Comparison of ENCODE assay signal across 7 mouse cellular contexts in the genomic region with DNA sequence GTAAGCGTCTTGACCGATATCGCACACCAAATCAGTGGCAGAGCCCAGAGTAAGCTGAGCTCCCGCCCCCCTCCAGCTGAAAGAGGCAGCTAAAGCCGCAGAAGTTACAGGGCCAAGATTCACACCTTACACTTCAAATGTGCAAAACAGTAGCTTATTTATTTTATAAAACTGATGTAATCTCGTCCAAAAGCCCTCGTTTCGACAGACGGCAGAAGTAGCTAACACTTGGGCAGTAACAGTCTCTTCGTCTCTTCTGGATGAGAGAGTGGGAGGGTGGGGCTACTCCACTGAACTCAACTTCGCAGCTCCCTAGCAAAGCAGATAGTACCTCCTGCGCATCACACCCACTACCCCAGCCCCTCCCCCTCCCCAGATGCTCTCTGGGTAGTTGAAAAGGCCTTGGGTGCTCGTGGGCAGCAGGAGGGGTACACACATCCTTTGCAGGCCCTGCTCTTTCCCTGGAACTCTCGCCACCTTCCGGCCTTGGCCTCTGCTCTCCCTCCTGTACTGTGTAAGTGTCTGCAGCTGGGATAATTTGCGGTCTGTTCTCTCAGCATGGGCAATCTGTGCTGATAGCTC.
DNase-seq lines count a peak whose midpoint lies in the region; ATAC-seq and TF ChIP-seq lines count a peak whose summit lies in the region.

No protein-coding gene starts in this region.

- intact Hi-C loops in left cerebral cortex, postnatal 25 days (cut with DNase I) = loop anchor here (5.0 kb wide), 1 partner anchor 165 kb away; no protein-coding TSS in a partner anchor

- H3K9me3 ChIP-seq in lung, embryonic 14.5 days (ENCODE audit: low read depth, low read length) = no peaks in the 10 kb centered on the region
- no peaks in the 10 kb centered on the region for H3K9me3 ChIP-seq in embryonic facial prominence, embryonic 11.5 days (replicated peaks; ENCODE audit: control insufficient read depth, low read length)
- H3K9me3 ChIP-seq in limb, embryonic 12.5 days = no peaks in the 10 kb centered on the region
- H3K9me3 ChIP-seq in stomach, embryonic 16.5 days (replicated peaks; ENCODE audit: control insufficient read depth, low read length) = no peaks in the 10 kb centered on the region

- H3K4me3 ChIP-seq in lung, embryonic 14.5 days (ENCODE audit: low read depth, low read length) = no peak overlapping the region
- H3K4me3 ChIP-seq in lung, adult 2 months (replicated peaks; ENCODE audit: extremely low read depth, low read depth, low read length) = no peak overlapping the region
- H3K4me3 ChIP-seq in embryonic facial prominence, embryonic 11.5 days (ENCODE audit: low read depth, low read length) = no peak overlapping the region
- no peak overlapping the region for H3K4me3 ChIP-seq in limb, embryonic 12.5 days (replicated peaks)
- H3K4me3 ChIP-seq in stomach, embryonic 16.5 days (replicated peaks; ENCODE audit: low read length) = no peak overlapping the region

- WGBS in lung, embryonic 14.5 days = 12% methylated on average over 16 of the region's 16 CpGs
- 55% methylated on average over 16 of the region's 16 CpGs for WGBS in lung, adult 2 months
- 9% methylated on average over 16 of the region's 16 CpGs for WGBS in embryonic facial prominence, embryonic 11.5 days
- 8% methylated on average over 16 of the region's 16 CpGs for WGBS in limb, embryonic 12.5 days
- WGBS in stomach, embryonic 16.5 days = 24% methylated on average over 16 of the region's 16 CpGs

- H3K4me2 ChIP-seq in lung, embryonic 14.5 days = peak overlapping the region; percentile 35
- H3K4me2 ChIP-seq in embryonic facial prominence, embryonic 11.5 days (ENCODE audit: low read depth, low read length) = peak overlapping the region; percentile 10; the same call in 1 of the 2 replicates
- H3K4me2 ChIP-seq in limb, embryonic 12.5 days = peak overlapping the region; percentile 32
- H3K4me2 ChIP-seq in stomach, embryonic 16.5 days (ENCODE audit: low read depth, low read length) = no peak overlapping the region

- H3K4me1 ChIP-seq in lung, embryonic 14.5 days (ENCODE audit: insufficient read depth) = peaks cover 23% of the 10 kb centered on the region
- no peaks in the 10 kb centered on the region for H3K4me1 ChIP-seq in lung, adult 2 months (ENCODE audit: control insufficient read depth, insufficient read depth, low read length)
- H3K4me1 ChIP-seq in embryonic facial prominence, embryonic 11.5 days (ENCODE audit: control insufficient read depth, insufficient read depth, low read length) = peaks cover 6% of the 10 kb centered on the region
- peaks cover 23% of the 10 kb centered on the region for H3K4me1 ChIP-seq in limb, embryonic 12.5 days (replicated peaks)
- H3K4me1 ChIP-seq in stomach, embryonic 16.5 days (ENCODE audit: control insufficient read depth, insufficient read depth, low read length) = peaks cover 12% of the 10 kb centered on the region

- H3K36me3 ChIP-seq in lung, embryonic 14.5 days (ENCODE audit: insufficient read depth) = no peaks in the 10 kb centered on the region
- H3K36me3 ChIP-seq in embryonic facial prominence, embryonic 11.5 days (replicated peaks; ENCODE audit: control insufficient read depth, insufficient read depth, low read depth, low read length) = no peaks in the 10 kb centered on the region
- no peaks in the 10 kb centered on the region for H3K36me3 ChIP-seq in limb, embryonic 12.5 days
- no peaks in the 10 kb centered on the region for H3K36me3 ChIP-seq in stomach, embryonic 16.5 days (ENCODE audit: control insufficient read depth, insufficient read depth, low read length)

- peak; percentile 56 for DNase-seq in lung, embryonic 14.5 days
- no peak for DNase-seq in lung, adult 2 months
- peak; percentile 65 for DNase-seq in embryonic facial prominence, embryonic 11.5 days (ENCODE audit: low spot score)
- DNase-seq in frontal cortex, postnatal 14 days (ENCODE audit: low spot score in 2 of 2) = no peak
- no peak for DNase-seq in left cerebral cortex, postnatal 25 days (ENCODE audit: low spot score in 2 of 2)

- TF ChIP-seq CTCF in lung, embryonic 14.5 days (IDR thresholded peaks at IDR 0.05; ENCODE audit: low read depth) = no peak
- TF ChIP-seq CTCF in lung, adult 2 months (IDR thresholded peaks at IDR 0.05; ENCODE audit: insufficient read depth, low read length) = no peak

- no peak for TF ChIP-seq POLR2A in lung, adult 2 months (IDR thresholded peaks at IDR 0.05; ENCODE audit: borderline replicate concordance, extremely low read depth, low read depth, low read length)

- peak; percentile 43; the same call in 1 of the 2 replicates for ATAC-seq in lung, embryonic 14.5 days (ENCODE audit: insufficient read depth)
- peak; percentile 82 for ATAC-seq in embryonic facial prominence, embryonic 11.5 days (replicated peaks; ENCODE audit: insufficient number of reproducible peaks, low FRiP score, low TSS enrichment, low read depth)
- peak; percentile 41; the same call in 1 of the 2 replicates for ATAC-seq in limb, embryonic 12.5 days (ENCODE audit: insufficient number of reproducible peaks, insufficient read depth, low FRiP score, low TSS enrichment, low read depth)
- peak; percentile 30; the same call in 1 of the 2 replicates for ATAC-seq in stomach, embryonic 16.5 days (ENCODE audit: insufficient read depth, low FRiP score)

- no peak overlapping the region for H3K9ac ChIP-seq in lung, embryonic 14.5 days
- H3K9ac ChIP-seq in embryonic facial prominence, embryonic 11.5 days (replicated peaks; ENCODE audit: low read length) = peak overlapping the region; percentile 13; the same call in 1 of the 2 replicates
- no peak overlapping the region; the same call in 1 of the 2 replicates for H3K9ac ChIP-seq in limb, embryonic 12.5 days (replicated peaks)
- H3K9ac ChIP-seq in stomach, embryonic 16.5 days (ENCODE audit: low read length) = no peak overlapping the region; the same call in 1 of the 2 replicates

- no peaks in the 10 kb centered on the region for H3K27me3 ChIP-seq in lung, embryonic 14.5 days (ENCODE audit: insufficient read depth, low read length)
- no peaks in the 10 kb centered on the region for H3K27me3 ChIP-seq in embryonic facial prominence, embryonic 11.5 days (ENCODE audit: control insufficient read depth, insufficient read depth, low read length)
- no peaks in the 10 kb centered on the region for H3K27me3 ChIP-seq in limb, embryonic 12.5 days
- H3K27me3 ChIP-seq in stomach, embryonic 16.5 days (ENCODE audit: control insufficient read depth, insufficient read depth, low read length) = no peaks in the 10 kb centered on the region

- H3K27ac ChIP-seq in lung, embryonic 14.5 days (ENCODE audit: low read depth) = no peak overlapping the region
- peak overlapping the region; percentile 62 for H3K27ac ChIP-seq in embryonic facial prominence, embryonic 11.5 days (replicated peaks; ENCODE audit: low read depth, low read length)
- H3K27ac ChIP-seq in limb, embryonic 12.5 days = peak overlapping the region; percentile 53; the same call in 1 of the 2 replicates
- H3K27ac ChIP-seq in stomach, embryonic 16.5 days (ENCODE audit: low read length) = no peak overlapping the region

Comparison
In these comparisons a context has a peak if more than half of its experiments do, and no peak if none do; other contexts are left out.
1. DNase-seq: peak in lung, embryonic 14.5 days (single experiment) and embryonic facial prominence, embryonic 11.5 days (single experiment); none in lung, adult 2 months (single experiment), frontal cortex, postnatal 14 days (0 of 2) and left cerebral cortex, postnatal 25 days (0 of 2).
2. ATAC-seq: peak in every context shown above with its lines; median percentile 82 in embryonic facial prominence, embryonic 11.5 days; 43 in lung, embryonic 14.5 days; 41 in limb, embryonic 12.5 days; 30 in stomach, embryonic 16.5 days.
3. H3K27ac ChIP-seq: peak in embryonic facial prominence, embryonic 11.5 days (single experiment) and limb, embryonic 12.5 days (single experiment); none in lung, embryonic 14.5 days (single experiment) and stomach, embryonic 16.5 days (single experiment).